In the genomic region with DNA sequence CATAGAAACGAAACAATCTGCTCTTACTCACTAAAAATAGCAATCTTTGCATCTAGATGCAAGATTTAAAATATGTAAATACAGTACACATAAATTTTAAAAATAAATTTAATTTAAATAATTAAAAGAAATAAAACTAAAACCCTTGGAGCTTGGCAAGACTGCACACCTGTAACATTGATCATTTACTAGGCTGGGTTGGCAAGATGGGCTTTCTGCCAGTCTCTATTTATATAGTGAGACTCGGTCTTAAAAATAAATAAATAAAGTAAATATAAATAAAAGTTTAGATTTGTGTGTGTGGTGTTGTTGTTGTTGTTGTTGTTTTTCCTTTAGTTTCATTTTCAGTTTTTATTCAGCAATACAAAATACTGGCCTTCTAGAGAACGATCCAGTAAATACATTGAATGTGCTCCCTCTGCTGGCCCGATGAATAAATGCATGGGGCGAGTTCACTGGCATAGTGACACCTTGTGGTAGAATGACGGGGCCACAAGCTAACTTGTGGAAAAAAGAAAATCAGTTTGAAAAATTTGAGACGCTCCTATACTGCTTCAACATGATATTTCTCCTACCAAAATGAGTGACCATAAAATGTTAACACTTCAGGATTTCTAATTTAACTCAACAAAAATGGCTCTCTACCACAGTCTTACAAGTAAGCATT, we compare ENCODE assay signal across 9 mouse cellular contexts. TPM values are rescaled to one million over a fixed set of nuclear protein-coding genes. Genes with fewer than 3 reads are reported as not detected.
DNase-seq lines count a peak whose midpoint lies in the region; ATAC-seq lines count a peak whose summit lies in the region.
"Had no signal": no experiment of that assay in that cellular context is flagged by ENCODE, and none has a peak within 500 bp of the region (broad histone marks: within the 10 kb centered on the region; RNA-seq: fewer than 3 reads in every experiment).

No protein-coding gene starts in this region.

- H3K27me3 ChIP-seq in forebrain, embryonic 16.5 days (replicated peaks; ENCODE audit: control insufficient read depth, insufficient read depth, low read length), result no peaks in the 10 kb centered on the region
- no peaks in the 10 kb centered on the region for H3K27me3 ChIP-seq in hindbrain, embryonic 16.5 days (replicated peaks; ENCODE audit: control insufficient read depth, insufficient read depth, low read length)
- H3K27me3 ChIP-seq: liver, embryonic 15.5 days had no signal

- no peak overlapping the region for H3K9ac ChIP-seq in forebrain, embryonic 16.5 days (replicated peaks; ENCODE audit: low read depth, low read length)
- H3K9ac ChIP-seq in hindbrain, embryonic 16.5 days (ENCODE audit: low read depth, low read length), result no peak overlapping the region
- H3K9ac ChIP-seq: liver, embryonic 15.5 days had no signal

- H3K36me3 ChIP-seq in forebrain, embryonic 16.5 days (ENCODE audit: control insufficient read depth, insufficient read depth), result no peaks in the 10 kb centered on the region; the same call in 1 of the 2 replicates
- peaks cover 10% of the 10 kb centered on the region for H3K36me3 ChIP-seq in hindbrain, embryonic 16.5 days (ENCODE audit: control insufficient read depth, insufficient read depth, low read length)
- H3K36me3 ChIP-seq: liver, embryonic 15.5 days had no signal

- peak; percentile 61 for ATAC-seq in forebrain, embryonic 16.5 days
- ATAC-seq in hindbrain, embryonic 16.5 days, result peak; percentile 59

- peak; percentile 43 for DNase-seq in Muller cell, postnatal 12 days (ENCODE audit: inconsistent ontology term)
- DNase-seq in cerebellum, adult 11 months, result peak; percentile 55
- peak; percentile 61 to 69 for DNase-seq in left cerebral cortex, adult 18-20 months (ENCODE audit: low spot score in 2 of 2)
- DNase-seq in mesoderm, embryonic 11.5 days (ENCODE audit: low read depth, low spot score), result peak; percentile 78
- peak; percentile 80 to 82 for DNase-seq in right cerebral cortex, postnatal 10 days (ENCODE audit: low spot score in 2 of 2)
- DNase-seq in yolk sac, embryonic 10.5 days (ENCODE audit: low spot score), result peak; percentile 38

- H3K4me2 ChIP-seq in forebrain, embryonic 16.5 days (ENCODE audit: low read length), result no peak overlapping the region
- no peak overlapping the region for H3K4me2 ChIP-seq in hindbrain, embryonic 16.5 days (ENCODE audit: low read length)
- H3K4me2 ChIP-seq: liver, embryonic 15.5 days had no signal

- no peak overlapping the region for H3K27ac ChIP-seq in forebrain, embryonic 16.5 days (ENCODE audit: low read length)
- H3K27ac ChIP-seq in hindbrain, embryonic 16.5 days (ENCODE audit: low read depth, low read length), result no peak overlapping the region
- H3K27ac ChIP-seq: liver, embryonic 15.5 days had no signal

- no peaks in the 10 kb centered on the region for H3K4me1 ChIP-seq in forebrain, embryonic 16.5 days (replicated peaks; ENCODE audit: control insufficient read depth, insufficient read depth, low read length)
- no peaks in the 10 kb centered on the region for H3K4me1 ChIP-seq in hindbrain, embryonic 16.5 days (ENCODE audit: control insufficient read depth, insufficient read depth, low read depth, low read length)
- H3K4me1 ChIP-seq: liver, embryonic 15.5 days had no signal

- H3K4me3 ChIP-seq in forebrain, embryonic 16.5 days (replicated peaks; ENCODE audit: low read length), result no peak overlapping the region
- no peak overlapping the region for H3K4me3 ChIP-seq in hindbrain, embryonic 16.5 days (ENCODE audit: low read length)
- H3K4me3 ChIP-seq: liver, embryonic 15.5 days had no signal

- H3K9me3 ChIP-seq in forebrain, embryonic 16.5 days (ENCODE audit: control insufficient read depth, low read length), result no peaks in the 10 kb centered on the region
- H3K9me3 ChIP-seq in hindbrain, embryonic 16.5 days (ENCODE audit: control insufficient read depth, low read length), result no peaks in the 10 kb centered on the region
- H3K9me3 ChIP-seq: liver, embryonic 15.5 days had no signal

- WGBS in forebrain, embryonic 16.5 days, result 20% methylated on average over 7 of the region's 7 CpGs
- WGBS in hindbrain, embryonic 16.5 days, result 26% methylated on average over 7 of the region's 7 CpGs

RNA-seq across cellular contexts. Expression of gene Nfkbiz, which starts 24.6 kb away (rescaled TPM):
- 1.3 and 1.6 TPM in 2 replicates for polyA plus RNA-seq in forebrain, embryonic 16.5 days (2015; fragmentation: Nextera tagmentation; extraction: Ambion mirVana)
- 1.6 and 1.8 TPM in 2 replicates for polyA plus RNA-seq in hindbrain, embryonic 16.5 days (2015; fragmentation: Nextera tagmentation; extraction: Ambion mirVana)
- total RNA-seq in left cerebral cortex, adult 18-20 months (2021), result 1 to 10 TPM; 4.4 to 5.2 TPM

RNA-seq across cellular contexts. Expression of gene Nxpe3, which starts 31.8 kb away (rescaled TPM):
- 1.7 and 2.1 TPM in 2 replicates for polyA plus RNA-seq in forebrain, embryonic 16.5 days (2015; fragmentation: Nextera tagmentation; extraction: Ambion mirVana)
- polyA plus RNA-seq in hindbrain, embryonic 16.5 days (2015; fragmentation: Nextera tagmentation; extraction: Ambion mirVana), result 1.5 and 1.6 TPM in 2 replicates
- total RNA-seq in left cerebral cortex, adult 18-20 months (2021), result 10 to 100 TPM in 1 of 2 experiments, 1 to 10 TPM in 1; 9.7 to 11.5 TPM
